Mouse (Mus musculus): ENCODE results near the gene Nos1.

DNA sequence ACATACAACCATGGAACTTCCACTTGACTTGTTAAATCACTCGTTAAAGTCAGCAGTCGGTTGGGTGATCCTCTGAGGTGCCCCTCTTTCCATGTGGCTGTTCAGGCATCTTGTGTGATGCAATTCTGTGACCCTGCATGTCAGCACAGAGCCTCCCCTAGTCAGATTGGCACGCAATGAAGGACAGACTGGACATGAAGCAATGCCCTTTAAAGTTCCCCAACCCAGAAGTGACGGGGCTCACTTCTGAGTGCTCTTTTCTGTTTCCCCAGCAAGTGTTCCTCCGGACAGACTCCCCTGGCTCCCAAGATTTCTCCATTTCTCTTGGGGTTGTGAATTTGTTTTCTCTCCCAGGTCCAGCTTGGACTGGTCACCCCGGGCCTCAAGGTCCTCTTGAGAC lies 49.5 kb upstream of the Nos1 start:
- no peak for TF ChIP-seq CTCF (IDR thresholded peaks at IDR 0.05; ENCODE audit: control insufficient read depth, insufficient read depth, low read length)
- no peak for TF ChIP-seq POLR2A (IDR thresholded peaks at IDR 0.05; ENCODE audit: borderline replicate concordance, control insufficient read depth, low read depth, low read length)
